Mouse (Mus musculus): Measurements from ENCODE around the gene Tex14. TPM values are rescaled to one million over a fixed set of nuclear protein-coding genes. Genes with fewer than 3 reads are reported as not detected.

The Tex14 gene
- polyA plus RNA-seq (2012; rRNA removed), result 0.12 and 0.20 TPM in 2 replicates

DNA sequence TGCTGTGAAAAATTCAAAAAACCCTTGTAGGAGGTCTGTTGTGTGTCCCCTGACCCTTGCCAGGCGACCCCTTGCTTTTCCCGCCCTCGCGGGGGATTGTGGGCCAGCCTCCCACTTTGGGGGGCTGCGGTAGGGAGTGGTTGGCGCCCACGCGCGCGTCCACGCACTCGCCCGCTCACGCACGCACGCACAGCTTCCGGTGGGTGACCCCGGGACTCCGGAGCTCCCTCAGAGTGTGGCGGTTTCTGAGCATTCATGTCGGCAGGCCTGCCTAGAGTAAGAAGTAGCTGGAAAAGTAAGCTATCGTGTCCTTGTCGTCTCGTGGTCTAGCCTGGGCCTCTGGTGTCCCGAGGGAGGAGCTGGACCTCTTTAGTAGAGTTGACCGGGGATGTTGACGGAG, at the start of gene Tex14, which contains the start of gene Rad51c:
Gene Tex14 (plus strand): TSS at position 190 of the 400 bp plus-strand sequence.
Gene Rad51c (minus strand): TSS at position 79 of the 400 bp plus-strand sequence.

DNA sequence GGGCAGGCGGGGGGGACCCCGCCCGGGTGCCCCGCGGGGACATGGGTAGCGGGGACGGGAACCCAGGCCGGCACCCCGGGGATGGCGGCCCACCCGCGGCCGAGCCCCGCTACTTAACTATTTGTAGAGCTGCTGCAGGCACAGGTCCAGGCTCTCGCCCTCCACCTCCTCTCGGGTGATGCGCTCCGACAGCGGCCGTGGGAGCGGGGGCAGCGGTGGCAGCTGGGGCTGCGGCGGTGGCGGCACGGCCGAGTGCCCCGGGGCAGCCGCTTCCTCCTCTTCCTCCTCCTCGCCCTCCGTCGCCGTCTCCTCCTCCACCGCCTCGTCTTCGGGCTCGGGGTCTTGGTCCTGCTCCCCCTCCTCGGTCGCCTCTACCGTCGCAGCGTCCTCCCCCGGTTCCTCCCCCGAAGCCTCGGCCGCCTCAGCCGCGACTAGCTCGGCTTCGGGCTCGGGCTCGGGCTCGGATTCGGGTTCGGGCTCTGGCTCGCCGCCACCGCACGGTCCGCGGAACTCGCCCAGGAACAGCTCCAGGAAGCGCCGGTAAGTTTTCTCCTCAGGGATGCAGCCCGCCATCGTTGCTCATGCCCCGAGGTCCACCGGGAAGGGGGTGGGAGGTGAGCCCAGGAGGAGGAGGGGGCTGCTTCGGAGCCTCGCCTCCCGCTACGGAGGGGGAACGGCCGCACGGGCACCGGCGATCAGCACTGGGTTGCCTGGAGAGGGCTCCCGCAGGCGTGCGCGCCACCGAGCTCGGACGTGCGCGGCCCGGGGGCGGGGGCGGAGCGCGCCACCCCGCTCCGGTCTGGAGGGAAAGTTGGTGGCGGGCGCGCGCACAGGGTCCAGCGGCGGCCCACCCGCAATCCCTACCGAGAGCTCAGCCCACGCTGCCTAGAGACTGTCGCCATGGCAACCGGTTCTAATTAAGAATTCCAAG, 46.3 kb upstream of the Tex14 start, which contains the start of gene Ppm1e:
Gene Ppm1e (minus strand): TSS at position 693 of the 931 bp plus-strand sequence.

DNA sequence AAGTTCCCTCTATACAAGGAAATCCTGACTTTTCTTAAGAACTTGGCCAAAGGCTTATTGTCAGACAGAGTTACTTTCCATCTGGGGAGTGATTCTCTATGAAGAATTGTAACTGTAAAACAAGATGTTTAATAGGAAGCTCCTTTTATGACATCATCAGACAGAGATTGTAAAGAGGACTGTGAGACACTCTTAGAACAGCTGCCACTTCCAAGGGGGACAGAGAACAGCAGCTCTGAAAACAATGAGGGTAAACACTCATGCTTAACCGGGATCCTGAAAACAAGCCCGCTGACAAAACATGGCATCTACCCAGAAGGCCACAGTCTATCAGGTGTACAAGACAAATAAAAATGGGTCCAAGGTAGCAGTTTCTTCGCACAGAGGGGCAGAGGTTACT, 161.6 kb downstream of the Tex14 start, which contains the start of gene Gm11492:
Gene Gm11492 (plus strand): TSS at position 153 of the 400 bp plus-strand sequence.

DNA sequence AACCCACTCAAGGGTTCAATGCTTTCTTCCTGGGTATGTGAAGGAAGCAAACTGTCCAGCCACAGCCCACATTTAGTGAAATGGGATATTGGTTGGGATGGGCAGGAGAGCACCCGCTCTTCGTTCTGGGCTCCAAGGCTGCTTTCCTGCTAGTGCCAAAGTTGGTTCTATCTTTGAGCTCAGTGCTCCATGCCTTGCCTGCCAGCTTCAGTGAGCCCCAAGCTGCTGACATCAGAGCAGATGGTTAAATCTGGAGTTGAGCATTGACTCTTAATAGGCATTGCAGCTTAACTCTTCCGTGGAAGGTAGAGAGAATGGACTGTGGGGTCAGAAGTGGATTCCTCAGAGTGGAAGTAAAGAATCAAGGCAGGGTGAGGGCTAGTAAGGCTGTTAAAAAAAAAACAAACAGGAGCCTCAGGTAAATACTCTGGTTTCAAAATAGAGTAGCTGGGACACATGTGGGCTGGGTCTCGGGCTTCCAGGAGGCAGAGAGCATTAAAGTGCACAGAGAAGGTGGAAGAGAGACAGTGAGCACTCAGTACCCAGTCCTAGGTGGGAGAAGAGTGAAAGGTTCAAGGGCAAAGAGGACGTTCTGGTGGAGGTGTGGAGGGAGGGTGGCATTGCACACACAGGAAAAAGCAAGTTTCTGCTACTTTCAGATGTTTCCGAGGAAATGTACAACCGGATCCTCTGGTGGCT, 163.5 kb downstream of the Tex14 start, which contains the start of gene Sept4:
Gene Sept4 (plus strand): TSS at position 649 of the 699 bp plus-strand sequence.

DNA sequence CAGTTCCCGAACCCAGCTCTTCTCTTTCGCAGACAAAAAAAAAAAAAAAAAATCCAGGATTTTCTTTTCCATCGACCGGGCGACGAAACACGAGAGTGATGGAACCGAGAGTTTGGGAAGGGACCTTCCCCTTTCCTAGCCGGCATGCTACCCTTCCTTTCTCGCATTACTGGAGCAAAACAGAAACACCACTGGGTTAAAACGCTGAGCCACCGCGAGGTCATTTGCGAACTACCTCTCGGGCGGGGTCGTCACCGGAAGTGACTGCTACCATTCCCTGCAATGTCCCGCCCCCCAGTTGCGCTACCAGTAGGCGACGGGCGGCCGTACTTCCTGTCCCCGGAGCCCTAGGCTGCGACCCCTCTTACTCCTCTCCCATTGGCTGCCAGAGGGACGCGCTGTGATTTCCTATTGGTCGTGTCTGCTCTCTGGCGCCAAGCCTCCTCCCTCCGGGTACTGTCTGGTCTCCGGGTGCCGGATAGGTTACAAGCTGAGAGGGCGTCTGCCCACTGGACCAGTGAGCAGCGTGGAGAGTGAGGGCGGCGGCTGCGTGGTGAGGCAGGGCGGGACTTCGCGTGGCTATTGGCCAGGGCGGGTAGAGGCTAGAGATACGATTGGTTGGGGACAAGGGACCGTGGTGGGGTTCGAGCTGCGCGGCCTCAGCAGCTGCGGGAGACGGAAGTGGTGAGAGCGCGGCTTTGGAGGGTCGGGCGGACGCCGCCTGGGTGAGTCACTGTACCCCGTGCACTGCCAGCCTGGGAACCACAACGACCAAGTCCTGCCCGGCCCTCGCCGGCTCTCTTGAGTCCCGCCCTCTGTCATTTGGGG, 186.9 kb downstream of the Tex14 start, which contains the start of gene Mtmr4:
Gene Mtmr4 (plus strand): TSS at position 637 of the 828 bp plus-strand sequence.

Other genes with a start within 250 kb of the Tex14 start
- 2.1 and 2.2 TPM in 2 replicates for gene Ppm1e, start 46.0 kb upstream of the Tex14 start, polyA plus RNA-seq (2012; rRNA removed)
- 4.2 TPM in 2 replicates for gene Rad51c, start 111 bp upstream of the Tex14 start, polyA plus RNA-seq (2012; rRNA removed)
- gene Gm11492, start 161.6 kb downstream of the Tex14 start, polyA plus RNA-seq (2012; rRNA removed), result not detected in 2 replicates
- gene Sept4, start 163.8 kb downstream of the Tex14 start, polyA plus RNA-seq (2012; rRNA removed), result 7.6 and 8.3 TPM in 2 replicates
- gene Mtmr4, start 187.1 kb downstream of the Tex14 start, polyA plus RNA-seq (2012; rRNA removed), result 6.2 and 6.8 TPM in 2 replicates
- 0.02 TPM in 2 replicates for gene Hsf5, start 212.1 kb downstream of the Tex14 start, polyA plus RNA-seq (2012; rRNA removed)

All from liver, embryonic 14 days (tissue).